Mouse (Mus musculus) testis, postnatal 14 days (tissue): ENCODE measurements at regions not wholly inside any gene's neighbourhood (a gene's known extent, or its start where the extent isn't known, plus 50 kb on each side); places are given as distances from the start of the nearest gene placed in this dataset.

Experiments used
- DNase-seq: peaks from one replicate; pipeline ENCODE4 v3.0.0; 2021; ENCODE audit warnings: low spot score

GRCm38 (mm10) chr13:111979428-111980204 lies 170.8 kb upstream of the Map3k1 start:
- DNase-seq = no peak

DNA sequence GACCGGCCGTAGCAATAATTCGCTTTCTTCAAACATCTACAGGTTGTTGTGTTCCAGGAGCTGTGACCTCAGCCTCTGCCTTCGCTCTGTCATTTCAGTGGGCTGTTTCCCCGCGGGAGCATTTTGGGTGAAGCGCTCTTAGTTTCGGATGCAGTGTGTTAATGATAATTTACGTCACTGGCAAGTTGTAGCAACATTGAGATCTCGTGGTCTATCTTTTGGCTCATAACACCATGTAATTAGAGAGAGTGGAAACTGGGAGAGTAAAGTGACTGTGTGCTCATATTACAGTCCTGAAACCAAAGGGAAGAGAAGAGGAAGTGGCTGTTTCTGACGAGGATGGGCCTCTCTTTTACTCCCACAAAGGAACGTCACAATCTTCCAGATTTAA lies 171.4 kb upstream of the Map3k1 start:
- DNase-seq = no peak

DNA sequence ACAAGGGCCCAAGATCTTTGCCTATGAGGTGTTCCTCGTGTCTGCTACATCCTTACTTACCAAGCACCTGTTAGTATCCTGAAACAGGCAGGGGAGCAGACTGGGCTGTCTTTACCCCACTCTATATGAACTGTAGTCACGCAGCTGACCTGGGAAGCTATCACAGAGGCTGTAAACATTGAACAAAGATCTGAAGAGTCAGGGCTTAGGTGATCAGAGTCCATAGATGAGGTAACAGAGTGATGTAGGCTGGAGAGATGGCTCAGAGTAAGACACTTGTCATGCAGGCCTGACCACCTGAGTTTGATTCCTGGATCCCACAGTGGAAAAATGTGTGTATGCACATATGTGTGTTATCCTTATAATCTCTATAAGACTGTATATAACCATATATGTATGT lies 172.3 kb upstream of the Map3k1 start:
- DNase-seq = no peak

- DNase-seq = no peak
Measured at GRCm38 (mm10) chr13:111982796-111983460, 174.1 kb upstream of the Map3k1 start.

- no peak for DNase-seq
Measured at GRCm38 (mm10) chr13:111984081-111984574, 175.3 kb upstream of the Map3k1 start.

DNA sequence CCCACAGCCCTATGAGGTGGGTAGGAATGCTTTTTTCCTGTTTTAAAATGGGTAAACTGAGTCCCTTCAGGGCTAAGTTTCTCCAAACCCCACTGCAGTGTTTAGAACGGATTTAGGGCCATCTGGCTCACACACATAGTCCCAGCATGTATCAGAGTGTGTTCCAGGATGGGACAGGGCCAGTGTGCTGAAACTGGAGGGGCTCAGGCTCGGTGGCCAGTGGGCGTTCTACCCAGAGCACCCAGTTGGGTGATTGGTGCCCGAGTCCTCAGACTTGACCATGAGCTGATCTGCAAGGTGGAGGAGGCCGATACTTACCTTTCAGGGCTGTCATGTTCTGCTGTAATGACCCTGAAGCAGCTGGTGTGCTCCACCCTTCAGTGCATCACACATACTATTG lies 176.6 kb upstream of the Map3k1 start:
- DNase-seq = no peak

GRCm38 (mm10) chr13:111986681-111987080 lies 177.9 kb upstream of the Map3k1 start:
- no peak for DNase-seq

DNA sequence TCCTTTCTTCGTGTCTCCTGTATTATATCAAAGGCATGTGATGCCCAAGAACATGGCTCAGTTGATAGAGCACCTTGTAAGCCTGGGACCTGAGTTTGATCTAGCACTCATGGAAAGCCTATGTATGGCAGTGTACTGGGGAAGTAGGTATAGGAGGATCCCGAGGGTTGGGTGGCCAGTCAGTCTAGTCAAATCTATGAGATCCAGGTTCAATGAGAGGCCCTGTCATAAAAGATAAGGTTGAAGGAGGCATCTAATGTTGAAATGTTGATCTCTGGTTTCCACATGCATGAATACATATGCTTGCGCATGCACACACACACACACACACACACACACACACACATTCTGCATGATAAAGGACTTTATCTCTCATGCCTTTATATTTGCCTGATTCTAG lies 178.6 kb upstream of the Map3k1 start:
- DNase-seq = no peak

- DNase-seq = no peak
Measured at GRCm38 (mm10) chr13:111990913-111991534, 182.2 kb upstream of the Map3k1 start.

DNA sequence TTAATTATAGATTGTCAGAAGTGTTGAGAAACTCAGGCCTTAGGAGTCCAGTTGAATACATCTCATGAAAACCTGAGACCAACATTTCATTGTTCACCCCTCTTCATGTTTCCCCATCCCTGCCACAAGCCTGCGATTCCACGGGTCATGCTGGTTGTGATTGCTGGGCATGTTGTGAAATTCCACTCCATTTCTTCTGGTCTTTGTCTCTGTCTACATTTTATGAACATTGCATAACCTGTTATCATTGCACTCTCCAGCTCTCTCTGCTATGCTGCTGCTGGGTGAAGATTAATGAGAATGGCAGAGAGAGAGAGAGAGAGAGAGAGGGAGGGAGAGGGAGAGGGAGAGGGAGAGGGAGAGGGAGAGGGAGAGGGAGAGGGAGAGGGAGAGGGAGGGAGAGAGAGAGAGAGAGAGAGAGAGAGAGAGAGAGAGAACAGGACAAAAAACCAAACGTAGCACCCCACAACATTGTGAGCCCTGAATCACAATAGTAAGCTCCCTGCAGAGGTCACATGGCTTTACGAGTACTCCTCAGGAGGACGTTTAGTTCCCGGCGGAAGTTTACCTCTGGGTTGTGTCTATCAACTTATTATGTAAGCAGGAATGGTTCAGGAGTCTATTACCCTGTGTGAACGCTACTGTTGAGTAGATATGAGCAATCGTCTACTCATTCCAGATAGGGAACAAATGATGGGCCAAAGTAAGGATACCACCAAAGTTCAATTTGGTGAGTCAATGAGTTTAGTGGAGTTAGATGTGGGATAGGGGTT lies 183.5 kb upstream of the Map3k1 start:
- no peak for DNase-seq

GRCm38 (mm10) chr13:111994862-111995490 lies 186.2 kb upstream of the Map3k1 start:
- no peak for DNase-seq

- DNase-seq = no peak
Measured at GRCm38 (mm10) chr13:111995716-111996115, 186.9 kb upstream of the Map3k1 start.

DNA sequence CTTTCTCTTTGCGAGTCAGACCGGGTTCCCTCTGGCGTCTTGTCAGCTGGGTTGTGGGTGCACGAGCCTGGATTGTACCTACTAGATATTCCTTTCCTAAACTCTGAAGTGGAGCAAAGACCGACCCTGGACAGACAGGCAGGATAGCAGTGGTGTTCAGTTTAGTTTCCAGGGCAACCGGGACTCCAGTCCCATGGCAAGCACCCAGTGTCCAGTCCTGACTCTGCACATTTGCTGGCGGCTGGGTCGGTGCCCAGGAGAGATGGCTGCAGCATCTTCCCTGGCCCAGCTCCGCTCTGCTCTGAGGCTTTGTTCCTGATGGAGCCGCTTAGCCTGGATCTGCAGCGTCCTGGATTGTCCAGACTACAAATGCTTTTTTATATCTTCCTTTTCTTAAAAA lies 188.1 kb upstream of the Map3k1 start:
- peak; percentile 64 for DNase-seq

DNA sequence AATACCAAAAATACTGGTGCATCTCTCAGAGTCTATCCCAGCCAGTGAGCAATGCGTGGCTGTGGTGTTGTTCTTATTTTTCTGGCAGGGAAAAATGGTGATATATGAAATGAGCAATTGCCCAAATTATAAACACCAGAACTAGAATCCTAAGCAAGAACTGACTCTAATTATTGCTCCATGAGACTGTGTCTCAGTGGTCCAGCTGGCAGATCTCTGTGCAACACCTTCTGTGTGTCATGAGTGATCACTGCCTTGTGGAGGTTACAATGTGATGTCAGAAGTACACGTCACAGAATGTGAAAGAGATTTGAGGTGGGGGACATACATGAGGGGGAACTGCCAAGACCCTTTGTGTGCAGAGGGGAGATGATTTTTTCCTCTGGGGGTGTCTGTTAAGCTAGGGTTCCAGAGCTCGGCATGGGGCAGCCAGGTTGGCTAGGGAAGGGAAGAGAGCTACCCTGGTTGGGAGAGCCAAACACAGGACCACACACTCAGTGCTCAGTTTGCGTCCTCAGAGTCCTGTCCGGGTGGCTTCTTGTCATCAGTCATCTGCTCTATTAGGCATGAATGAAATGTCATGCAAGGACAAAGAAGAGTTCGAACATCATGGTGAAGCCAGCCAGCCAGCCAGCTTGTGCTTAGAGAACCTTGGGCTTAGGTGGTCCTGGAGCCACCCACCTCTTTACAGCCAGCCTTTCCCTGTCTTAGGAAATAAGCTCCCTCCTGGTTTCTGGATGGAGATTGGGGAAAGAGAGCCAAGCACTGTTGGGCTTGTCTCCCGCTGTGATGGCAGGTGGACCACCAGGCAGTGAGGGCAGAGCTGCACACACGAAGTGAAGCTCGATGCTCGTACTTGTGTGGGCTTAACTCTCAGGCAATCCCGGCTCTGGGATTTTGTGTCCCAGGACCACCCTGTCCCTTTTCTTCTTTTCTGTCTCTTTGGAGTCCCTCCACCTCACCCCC lies 189.5 kb upstream of the Map3k1 start:
- no peak for DNase-seq

- no peak for DNase-seq
Measured at GRCm38 (mm10) chr13:111999647-112000292, 191.0 kb upstream of the Map3k1 start.

GRCm38 (mm10) chr13:112000293-112000665 lies 191.5 kb upstream of the Map3k1 start:
- DNase-seq = no peak

DNA sequence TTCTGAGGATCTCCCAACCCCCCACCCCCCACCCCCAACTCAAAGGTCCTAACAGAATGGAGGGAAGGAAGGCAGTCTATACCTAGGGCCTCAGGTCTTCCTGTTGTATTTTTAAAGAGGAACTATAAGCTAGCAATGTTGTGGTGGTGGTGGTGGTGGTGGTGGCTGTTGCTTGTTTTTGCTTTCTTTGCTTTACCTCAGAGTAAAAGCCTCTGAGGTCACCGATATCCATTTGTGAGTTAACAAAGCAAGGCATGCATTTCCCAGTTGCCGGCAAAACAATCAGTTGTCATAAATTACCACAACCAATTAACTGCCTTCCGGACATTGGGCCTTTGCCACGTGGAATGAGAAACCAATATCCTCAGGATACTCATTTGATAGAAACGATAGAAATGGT lies 191.9 kb upstream of the Map3k1 start:
- no peak for DNase-seq

- DNase-seq = peak; percentile 40
Measured at GRCm38 (mm10) chr13:112001155-112002025, 192.6 kb upstream of the Map3k1 start.
